Mouse (Mus musculus): Measurements from ENCODE around the gene Padi4.

The Padi4 gene

GRCm38 (mm10) chr4:140774025-140774800, at the start of gene Padi4:
Gene Padi4 (minus strand): TSS chr4:140774236.
- no peak for DNase-seq (ENCODE audit: low read depth, low spot score)

- DNase-seq (ENCODE audit: low read depth, low spot score): no peak
Measured at GRCm38 (mm10) chr4:140821988-140822387, 48.0 kb upstream of the Padi4 start.

- no peak for DNase-seq (ENCODE audit: low read depth, low spot score)
Measured at GRCm38 (mm10) chr4:140817413-140817812, 43.4 kb upstream of the Padi4 start.

DNA sequence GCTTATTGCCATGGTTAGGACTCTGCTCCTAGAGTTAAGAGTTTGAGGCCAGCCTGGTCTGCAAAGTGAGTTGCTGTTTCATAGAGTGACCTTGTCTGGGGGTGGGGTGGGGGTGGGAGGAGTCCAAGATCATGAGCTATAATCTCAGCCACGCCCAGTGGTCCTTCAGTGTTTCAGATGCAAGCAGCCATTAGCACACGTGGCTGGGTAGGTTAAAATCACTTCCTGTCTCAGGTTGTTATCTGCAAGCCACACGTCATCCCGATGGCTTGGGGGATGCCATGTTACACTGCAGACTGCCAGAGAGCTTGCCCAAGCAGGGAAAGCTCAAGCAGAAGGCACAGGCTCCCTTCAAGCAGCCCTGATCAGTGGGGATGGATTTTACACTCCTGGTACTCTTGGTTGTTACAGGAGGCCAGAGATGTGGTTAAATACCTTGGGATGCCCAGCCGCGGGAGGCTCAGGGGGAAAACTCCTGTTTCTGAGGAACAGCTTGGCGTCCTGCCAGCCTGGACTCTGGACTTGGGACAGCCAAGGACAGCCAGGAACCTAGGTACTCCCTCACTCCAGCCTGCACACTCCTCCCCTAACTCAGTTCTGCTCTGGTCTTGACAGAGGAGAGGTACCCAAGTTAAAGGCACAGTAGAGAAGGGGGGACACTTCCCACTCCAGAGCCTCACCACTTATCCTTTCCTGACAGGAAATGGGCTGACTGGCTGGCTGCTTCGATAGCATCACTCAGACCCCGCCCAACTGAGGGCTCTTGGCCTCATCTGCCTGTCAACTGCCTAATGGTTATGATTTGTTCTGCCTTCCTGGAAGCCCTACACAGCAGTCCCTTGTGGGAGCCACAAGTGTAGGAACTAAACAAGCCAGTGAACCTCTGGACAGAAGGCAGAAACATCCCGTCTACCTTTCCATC, 42.2 kb upstream of the Padi4 start:
- peak; percentile 18 for DNase-seq (ENCODE audit: low read depth, low spot score)

- no peak for DNase-seq (ENCODE audit: low read depth, low spot score)
Measured at GRCm38 (mm10) chr4:140815496-140815895, 41.5 kb upstream of the Padi4 start.

GRCm38 (mm10) chr4:140814241-140815225, 40.5 kb upstream of the Padi4 start:
- no peak for DNase-seq (ENCODE audit: low read depth, low spot score)

DNA sequence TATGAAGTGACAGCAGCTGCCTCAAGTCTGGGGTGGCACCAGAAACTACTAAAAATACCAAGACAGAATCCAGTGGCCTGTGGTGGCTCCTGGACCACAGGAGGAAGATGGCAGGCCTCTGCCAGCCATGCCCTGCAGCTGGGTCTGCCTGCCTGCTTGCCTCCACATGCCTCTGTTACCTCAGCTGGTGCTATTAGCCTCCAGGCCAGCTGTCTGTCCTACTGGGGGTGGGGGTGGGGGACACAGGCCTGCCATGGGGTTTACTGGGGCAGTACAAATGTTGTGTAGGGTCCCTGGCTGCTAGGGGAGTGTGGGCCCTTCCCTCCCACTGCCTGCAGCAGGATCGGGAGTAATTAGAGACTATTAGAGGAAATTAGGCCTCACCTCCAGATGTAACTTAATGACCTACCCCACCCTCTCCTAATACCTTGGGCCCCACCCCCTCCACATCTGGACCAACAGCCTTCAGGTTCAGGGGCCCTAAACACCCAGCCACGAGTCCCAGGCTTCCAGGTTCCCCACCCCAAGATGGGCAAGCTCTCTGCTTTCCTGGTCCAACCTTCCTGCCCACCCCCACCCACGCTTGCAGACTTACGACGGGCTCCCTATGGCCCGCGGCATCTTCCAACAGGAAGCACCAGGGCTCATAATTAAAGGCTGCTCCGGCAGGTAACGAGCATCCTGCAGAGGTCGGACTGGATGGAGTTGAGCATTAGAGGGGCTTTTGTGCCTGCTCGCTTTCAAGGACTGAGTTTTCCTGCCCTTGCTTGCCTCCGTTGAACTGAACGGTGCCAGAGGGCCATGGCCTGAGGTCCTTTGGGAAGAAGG, 39.5 kb upstream of the Padi4 start:
- DNase-seq (ENCODE audit: low read depth, low spot score): no peak

DNA sequence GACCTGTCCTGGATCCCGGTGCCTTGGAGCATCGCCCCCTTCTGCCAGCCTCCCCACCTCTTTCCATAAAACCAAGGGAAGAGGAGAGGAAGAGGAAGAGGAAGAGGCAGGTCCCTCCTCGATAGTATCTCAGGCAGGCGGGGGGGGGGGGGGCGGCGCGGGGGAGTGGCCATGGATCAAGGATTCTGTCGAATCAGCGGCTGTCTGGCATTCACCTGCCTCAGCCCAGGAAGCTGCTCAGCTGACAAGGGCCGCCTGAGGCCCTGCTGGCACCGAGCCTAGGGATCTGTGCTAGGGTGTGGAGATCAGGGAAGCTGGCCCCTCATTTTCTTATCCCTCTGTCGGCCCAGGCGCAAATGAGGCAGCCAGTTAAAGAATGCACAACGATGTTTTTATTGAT, 38.6 kb upstream of the Padi4 start:
- DNase-seq (ENCODE audit: low read depth, low spot score): no peak

GRCm38 (mm10) chr4:140812191-140812590, 38.2 kb upstream of the Padi4 start:
- DNase-seq (ENCODE audit: low read depth, low spot score): no peak

- no peak for DNase-seq (ENCODE audit: low read depth, low spot score)
Measured at GRCm38 (mm10) chr4:140810458-140811260, 36.6 kb upstream of the Padi4 start, which contains the start of gene Padi3. Gene Padi3 (minus strand): TSS chr4:140810648.

DNA sequence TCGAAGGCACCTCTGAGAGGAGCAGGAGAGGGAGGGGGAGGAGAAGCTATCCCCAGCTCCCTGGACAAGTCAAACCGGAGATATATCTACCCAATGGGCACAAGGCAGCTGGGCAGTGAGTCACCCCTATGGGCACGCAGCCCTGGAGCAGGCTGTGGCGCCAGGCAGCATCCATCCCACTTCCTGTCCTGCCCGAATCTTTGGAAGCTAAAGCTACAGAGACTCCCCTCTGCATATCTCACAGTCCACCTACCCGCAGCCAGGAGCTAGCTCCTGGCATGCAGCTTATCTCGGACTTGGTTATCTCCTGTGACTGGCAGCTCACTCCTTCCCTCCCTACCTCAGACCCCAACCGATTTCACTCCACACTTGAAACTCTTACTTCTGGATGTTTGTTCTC, 35.1 kb upstream of the Padi4 start:
- DNase-seq (ENCODE audit: low read depth, low spot score): peak; percentile 69

- DNase-seq (ENCODE audit: low read depth, low spot score): no peak
Measured at GRCm38 (mm10) chr4:140804601-140805000, 30.6 kb upstream of the Padi4 start.

DNA sequence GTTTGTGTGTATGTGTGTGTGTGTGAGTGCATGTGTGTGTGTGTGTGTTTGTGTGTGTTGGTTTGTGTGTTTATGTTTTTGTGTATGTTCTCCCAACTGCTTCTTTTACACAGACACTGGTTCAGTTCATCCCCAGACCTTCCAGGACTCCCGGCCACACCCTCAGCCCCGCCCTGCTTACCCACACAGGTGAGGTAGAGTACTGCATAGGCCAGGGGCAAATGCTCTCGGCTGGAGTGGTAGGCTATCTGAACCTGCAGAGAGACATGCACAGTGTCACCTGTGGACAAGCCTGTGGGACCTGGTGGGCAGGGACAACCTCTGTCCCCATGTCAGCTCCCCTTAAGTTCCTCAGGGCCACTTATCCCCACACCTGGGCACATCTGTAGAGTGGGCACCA, 27.3 kb upstream of the Padi4 start:
- no peak for DNase-seq (ENCODE audit: low read depth, low spot score)

GRCm38 (mm10) chr4:140796786-140797185, 22.8 kb upstream of the Padi4 start:
- DNase-seq (ENCODE audit: low read depth, low spot score): no peak

GRCm38 (mm10) chr4:140794678-140795077, 20.6 kb upstream of the Padi4 start:
- no peak for DNase-seq (ENCODE audit: low read depth, low spot score)

GRCm38 (mm10) chr4:140793795-140794194, 19.8 kb upstream of the Padi4 start:
- no peak for DNase-seq (ENCODE audit: low read depth, low spot score)

- DNase-seq (ENCODE audit: low read depth, low spot score): no peak
Measured at GRCm38 (mm10) chr4:140792584-140792983, 18.5 kb upstream of the Padi4 start.

GRCm38 (mm10) chr4:140791071-140791470, 17.0 kb upstream of the Padi4 start:
- no peak for DNase-seq (ENCODE audit: low read depth, low spot score)

- no peak for DNase-seq (ENCODE audit: low read depth, low spot score)
Measured at GRCm38 (mm10) chr4:140789983-140790382, 15.9 kb upstream of the Padi4 start.

DNA sequence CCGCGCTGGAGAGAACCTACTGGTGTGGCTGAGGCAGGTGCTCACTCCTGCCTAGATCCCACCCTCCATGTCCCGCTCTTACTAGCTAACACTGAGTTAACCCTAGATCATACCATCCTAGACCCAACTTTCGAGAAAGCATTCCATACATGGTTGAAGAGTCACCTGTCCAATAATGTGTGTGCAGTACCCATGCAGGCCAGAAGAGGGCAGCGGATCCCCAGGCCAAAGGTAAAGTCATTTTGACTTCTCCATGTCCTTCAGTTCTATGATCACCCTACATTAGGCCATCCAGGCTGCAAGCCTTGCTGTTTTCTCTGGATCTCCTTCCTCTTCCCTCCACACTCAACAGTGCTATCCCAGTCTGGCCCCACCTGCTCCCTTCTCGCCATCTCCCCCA, 14.9 kb upstream of the Padi4 start:
- peak; percentile 79 for DNase-seq (ENCODE audit: low read depth, low spot score)

Data from 3T3-L1 (cell line).